Mouse (Mus musculus): Measurements from ENCODE around the gene Cmtr1.
"Not testable (repeated sequence)": the region's sequence is repeated elsewhere in the genome, so short reads cannot be mapped to it uniquely, and the experiment has no call there.

The Cmtr1 gene

DNA sequence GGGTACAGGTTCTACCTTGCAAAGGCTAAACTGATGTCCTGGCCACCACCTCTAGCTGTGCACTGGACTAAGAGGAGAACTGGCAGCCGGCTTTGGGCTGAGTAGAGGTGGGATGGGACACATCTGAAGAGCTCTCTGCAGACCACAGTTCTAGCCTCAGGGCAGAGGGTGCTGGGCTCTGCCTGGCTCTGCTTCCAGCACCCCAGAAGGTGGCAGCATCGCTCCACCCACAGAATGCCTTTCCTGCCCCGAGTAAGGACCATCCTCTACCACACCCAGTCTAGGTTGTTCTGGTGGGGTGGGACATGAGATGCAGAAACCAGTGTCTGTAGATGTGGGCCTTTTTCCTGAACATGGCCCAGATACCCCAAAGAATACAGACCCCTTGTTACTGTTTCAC, 44.4 kb downstream of the Cmtr1 start:
- peak; percentile 57 for DNase-seq (ENCODE audit: low read depth, low spot score)

DNA sequence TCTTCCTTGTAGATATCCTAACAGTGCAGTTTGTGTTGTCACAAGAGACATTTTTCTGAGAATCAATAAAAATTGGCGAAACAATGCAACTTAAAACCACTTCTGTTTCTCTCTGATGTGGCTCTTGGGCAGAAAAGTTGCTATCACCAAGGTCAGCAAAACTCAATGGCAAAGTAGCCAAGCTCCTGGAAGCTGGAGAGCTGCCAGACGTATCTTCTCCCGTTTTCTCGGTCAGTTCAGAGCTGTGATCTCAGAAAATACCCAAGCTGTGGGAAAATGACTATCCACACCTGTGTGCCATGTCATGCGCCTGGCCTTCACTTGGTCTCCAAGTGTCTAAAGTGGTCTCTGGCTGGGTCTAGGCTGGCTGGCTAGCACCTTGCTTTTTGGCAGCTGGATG, 45.5 kb downstream of the Cmtr1 start:
- no peak for DNase-seq (ENCODE audit: low read depth, low spot score)

DNA sequence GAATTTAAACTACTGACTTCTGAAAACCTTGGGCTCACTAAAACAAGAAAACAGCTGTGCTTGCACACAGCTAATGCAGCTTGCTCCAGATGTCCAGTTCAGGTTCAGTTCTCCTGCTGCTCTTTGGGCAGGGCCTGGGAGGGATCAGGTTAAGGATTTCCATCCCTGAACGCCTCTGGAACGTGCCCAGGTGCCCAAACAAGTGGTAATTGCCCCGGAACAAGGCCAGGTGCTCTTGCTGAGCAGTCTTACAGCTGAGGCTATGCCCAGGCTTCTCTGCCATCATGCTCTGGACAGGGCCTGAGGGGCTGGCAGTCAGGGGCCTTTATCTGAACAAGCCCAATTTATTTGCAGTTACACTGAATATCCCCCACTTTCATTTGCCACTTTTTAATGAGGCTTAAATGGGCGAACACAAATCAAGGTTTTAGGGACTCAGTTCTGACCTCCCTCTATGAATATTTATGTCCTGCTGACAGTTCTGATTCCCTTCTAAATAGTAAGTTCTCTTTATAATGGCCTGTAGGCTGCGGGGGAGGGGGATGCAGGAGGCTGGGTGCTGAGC, 46.7 kb downstream of the Cmtr1 start:
- no peak for DNase-seq (ENCODE audit: low read depth, low spot score)

DNA sequence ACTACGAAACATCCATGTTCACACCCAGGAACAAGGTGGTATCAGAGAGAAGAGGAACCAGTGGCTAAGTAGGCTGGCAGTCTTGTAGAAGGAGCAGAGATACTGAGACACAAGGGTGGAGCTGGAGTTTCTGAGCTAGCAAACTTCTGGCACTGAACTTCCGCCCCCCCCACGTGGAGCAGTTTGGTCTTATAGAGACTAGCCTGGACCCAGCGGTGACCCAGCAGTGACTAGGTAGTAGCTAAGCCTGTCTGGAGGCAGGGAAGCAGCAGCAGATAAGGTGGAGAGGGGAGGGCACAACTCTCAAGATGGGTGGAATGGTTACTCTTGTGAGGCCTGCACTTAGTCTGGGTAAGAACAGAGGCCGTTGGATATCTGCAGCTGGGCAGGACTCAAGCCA, 48.4 kb downstream of the Cmtr1 start:
- no peak for DNase-seq (ENCODE audit: low read depth, low spot score)

DNA sequence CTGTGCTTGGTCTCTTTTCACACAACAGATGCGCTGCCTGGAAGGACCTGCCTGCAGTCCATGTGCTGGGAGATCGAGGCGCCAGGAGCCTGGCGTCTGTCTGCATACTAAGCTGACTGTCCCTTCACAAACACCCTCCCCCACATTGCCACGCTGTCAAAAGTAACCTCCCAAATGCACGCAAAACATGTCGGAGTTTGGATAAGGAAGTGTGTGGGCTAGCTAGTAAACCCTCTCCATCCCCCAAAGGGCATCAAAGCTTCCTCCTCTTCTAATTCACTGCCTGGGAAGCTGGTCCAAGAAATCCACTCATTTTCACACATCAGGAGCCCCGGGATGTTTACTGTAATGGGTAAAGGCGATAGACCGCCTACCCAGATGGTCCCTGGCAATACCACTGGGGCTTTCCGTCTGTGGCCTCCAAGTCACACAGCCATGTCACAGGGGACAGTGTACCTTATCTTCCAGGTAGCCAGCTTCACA, 50.2 kb downstream of the Cmtr1 start:
- no peak for DNase-seq (ENCODE audit: low read depth, low spot score)

DNA sequence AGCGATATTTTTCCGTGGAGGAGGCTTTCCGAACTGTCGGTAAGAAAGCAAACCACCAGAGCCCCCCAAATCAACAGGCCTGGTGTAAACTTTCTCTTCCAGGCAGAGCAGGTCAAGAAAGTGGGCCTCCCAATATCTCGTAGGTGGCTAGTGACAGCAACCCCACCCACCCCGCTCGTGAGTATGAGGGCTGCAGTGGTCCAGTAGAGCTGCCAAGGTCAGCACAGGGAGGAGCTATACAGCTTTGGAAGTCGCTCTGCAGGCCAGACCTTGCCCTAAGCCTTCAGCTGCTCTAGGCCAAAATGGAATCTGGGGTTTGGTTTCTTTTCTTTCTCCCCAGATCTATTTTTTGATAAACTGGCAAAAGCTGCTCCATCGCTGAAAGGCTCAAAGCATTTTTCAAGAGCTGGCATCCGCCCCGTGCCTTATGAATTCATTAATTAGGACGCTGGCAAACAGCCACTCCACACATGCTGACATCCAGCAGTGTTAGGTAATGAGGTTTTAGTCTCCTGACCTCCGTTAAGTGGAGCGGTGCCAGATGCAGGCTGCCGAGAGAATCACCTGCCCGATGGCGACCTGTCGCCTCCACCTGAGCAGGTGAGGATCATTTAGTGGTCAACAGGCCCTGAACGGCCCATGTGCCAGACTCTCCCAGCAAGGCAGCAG, 50.8 kb downstream of the Cmtr1 start:
- DNase-seq (ENCODE audit: low read depth, low spot score), result no peak

DNA sequence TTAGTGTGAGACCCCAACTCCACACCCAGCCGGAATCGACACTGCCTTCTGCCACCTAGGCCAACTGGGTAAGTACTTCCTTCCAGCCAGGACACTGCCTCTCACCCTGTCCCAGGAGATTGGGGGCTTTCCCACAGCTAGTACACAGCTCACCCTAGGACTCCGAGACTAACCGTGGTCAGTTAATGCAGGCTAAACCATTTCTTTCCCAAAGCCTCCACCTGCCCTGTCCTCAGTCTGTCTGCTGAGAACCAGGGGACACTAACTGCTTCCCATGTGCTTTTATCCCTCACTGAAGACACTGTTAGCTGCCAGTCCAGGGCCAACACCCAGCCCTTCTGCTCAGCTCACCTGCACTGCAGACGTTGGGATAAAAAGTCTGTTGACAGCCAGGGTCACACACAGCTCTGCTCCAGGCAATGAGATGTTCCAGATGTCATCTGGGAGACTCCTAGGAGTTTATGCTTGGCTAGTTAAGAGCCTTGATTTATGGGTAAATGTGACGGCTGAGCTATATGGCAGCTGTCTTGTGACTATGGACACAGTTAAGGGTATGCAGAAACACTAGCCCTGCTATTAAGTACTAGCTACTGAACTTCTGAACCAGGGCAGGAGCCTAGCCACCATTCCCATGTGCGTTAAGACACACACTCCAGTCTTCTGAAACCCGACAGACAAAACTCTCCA, 51.5 kb downstream of the Cmtr1 start:
- DNase-seq (ENCODE audit: low read depth, low spot score), result no peak

DNA sequence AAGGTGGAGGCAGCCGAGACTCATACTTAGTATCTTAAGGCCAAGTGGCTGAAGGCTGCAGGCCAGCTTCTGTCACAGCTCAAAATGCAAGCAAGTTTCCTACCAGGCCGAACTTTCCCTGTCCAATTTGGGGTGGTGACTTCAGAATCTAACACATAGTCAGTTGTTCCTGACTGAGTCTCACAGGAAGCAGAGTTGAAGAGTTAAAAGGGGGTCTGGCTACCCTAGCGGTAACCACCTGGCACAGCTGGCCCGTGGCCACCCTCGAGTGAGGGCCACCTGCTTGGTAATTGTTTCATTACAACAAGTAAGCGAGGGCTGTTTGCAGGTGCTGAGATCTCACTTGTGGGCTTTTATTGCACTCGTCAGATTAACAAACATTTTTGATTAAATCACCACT, 52.2 kb downstream of the Cmtr1 start:
- DNase-seq (ENCODE audit: low read depth, low spot score), result no peak

DNA sequence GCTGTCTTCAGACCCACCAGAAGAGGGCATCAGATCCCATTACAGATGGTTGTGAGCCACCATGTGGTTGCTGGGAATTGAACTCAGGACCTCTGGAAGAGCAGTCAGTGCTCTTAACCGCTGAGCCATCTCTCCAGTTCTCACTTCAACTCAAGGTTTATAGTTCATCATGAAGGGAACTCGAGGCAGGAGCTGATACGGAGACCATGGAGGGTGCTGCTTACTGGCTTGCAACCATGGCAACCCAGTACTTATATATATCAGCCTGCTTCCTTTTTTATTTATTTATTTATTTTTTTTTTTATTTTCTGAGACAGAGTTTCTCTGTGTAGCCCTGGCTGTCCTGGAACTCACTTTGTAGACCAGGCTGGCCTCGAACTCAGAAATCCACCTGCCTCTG, 53.3 kb downstream of the Cmtr1 start:
- not testable (repeated sequence) for DNase-seq (ENCODE audit: low read depth, low spot score)

DNA sequence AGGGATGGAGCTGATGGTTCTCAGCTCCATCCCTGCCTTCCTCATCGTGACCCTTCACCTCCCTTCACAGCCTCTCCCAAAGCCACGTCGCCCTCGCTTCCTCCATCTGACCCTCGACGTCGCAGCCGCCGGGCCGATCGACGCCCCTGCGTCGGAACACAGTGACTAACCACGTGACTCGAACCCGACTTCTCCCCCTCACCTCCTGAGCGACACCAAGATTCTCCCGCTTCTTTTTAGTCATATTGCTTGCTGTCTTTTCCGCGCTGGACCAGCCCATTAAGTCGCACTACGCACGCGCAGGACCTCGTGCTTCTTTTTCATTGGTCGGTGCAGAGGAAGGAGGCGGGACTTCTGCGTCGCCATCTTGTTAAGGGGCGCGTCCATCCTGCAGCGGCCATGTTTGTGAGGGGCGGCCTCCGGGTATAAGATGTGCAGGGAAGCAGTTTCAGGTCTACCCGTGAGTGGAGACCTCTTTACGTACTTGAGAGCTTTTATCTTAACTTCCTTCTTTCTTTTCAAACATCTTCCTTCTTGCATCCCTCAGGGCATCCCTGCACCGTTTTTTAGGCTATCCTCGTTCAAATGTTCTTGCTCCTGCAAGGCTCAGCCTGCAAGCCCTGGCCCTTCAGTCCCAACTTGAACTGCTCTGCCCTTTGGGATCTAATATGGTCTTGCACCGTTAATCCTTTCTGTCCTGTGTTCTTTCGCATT, 56.5 kb downstream of the Cmtr1 start, which contains the start of gene Ccdc167:
Gene Ccdc167 (minus strand): TSS at position 313 of the 714 bp plus-strand sequence.
- peak; percentile 98 for DNase-seq (ENCODE audit: low read depth, low spot score)

DNA sequence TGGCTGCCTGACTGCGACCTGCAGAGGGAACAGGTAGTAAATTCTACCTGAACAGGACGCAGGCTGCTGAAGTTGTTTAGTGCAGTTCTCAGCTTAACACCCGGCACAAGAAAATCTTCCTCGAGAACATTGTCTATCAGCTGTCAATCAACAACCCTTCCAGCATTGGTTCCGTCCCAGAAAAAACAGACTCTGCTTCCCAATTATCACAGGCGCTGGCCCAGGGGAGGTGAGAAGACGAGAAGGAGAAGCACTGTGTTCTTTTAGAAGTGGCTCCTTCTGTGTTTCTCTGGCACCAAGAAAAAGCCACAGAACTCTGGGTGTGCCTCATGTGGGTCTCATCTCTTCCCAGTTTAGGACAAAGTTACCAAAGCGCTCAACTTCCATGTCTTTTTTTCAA, 58.3 kb downstream of the Cmtr1 start:
- DNase-seq (ENCODE audit: low read depth, low spot score), result no peak

DNA sequence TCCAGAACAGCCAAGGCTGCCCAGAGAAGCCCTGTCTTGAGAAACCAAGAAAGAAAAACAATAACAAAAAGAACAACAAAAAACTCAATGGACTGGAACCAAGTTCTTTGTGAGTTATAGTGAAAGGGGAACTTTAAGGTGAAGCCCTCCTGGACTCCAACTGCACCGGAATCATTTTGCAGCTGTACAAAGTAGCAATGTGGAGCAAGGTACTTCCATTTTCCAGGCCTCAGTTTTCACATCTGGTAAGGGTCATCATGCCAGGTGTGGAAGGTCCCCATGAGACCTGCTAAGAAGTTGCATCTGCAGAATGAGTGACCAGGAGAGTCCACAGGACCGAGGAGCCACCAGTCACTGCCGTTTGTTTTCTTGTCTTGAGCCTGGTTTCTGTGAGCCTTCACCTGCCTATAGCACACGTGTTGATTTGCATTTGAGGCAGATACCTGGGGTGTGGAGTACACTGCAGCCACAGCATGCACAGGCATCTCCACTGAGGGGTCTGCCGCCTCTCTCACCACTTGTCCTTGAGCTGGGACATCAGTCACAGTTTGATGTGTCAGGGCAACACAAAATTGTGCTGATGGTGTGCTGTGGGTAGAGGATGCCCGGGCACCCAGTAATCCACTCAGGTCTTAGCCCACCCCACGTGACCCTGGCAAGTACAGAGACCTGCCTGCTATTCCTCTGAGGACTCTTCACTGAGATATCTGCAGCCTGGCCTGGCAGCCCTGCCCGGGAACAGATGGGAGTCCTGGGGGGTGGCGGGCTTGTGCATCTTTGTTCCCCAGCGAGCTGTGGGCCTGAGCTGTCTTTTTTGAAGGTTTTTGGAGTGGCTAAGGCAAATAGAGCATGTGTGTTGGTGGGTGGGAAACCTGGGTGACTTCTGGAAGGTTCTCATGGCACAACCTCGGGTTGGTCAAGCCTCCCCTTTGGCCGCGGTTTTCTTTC, 59.5 kb downstream of the Cmtr1 start:
- peak; percentile 47 for DNase-seq (ENCODE audit: low read depth, low spot score)

DNA sequence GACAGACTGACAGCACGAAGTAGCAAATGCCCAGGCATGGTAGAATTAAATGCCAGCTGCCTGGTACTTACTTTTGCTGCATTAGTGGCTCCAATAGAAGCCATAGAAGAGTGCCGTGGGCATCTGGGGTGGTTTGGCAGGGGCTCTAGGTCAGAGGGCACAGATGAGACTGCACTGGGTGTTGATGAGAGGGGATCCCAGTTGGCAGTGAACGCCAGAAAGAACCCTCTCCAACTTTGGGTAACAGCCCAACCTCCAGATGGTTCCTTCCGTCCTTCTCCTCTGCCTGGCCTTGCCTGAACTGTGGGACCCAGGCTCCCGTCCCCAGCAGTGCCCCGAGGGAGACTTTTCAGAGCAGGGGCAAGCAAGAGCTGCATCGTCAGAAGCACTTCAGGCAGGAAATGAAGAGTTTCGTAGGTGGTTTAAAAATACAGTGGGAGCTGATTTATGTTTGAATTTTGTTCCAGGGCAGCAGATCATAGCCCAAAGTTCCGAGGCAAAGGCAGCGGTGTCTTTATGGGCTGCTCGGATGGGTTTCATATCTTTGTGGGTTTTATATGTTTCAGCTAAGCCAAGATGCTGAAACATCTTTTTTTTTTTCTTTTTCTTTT, 60.5 kb downstream of the Cmtr1 start:
- no peak for DNase-seq (ENCODE audit: low read depth, low spot score)

DNA sequence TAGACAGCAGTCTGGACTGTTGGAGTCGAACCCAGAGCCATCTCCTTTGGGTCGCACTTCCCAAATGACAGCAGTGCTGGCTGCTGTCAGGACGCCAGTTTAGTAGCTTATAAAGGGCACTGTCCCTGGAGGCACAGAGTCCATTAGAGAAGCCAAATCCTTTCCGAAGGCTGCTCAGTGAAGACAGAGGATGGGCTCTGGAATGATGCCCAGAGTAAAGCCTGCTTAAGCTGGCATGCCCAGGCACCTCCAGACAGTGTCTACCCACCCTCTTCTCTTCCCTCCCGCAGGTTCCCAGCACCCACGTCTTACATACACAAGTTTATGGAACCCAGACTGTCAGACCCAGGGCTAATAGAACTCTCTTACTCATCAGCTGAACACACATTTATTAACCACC, 64.2 kb downstream of the Cmtr1 start:
- no peak for DNase-seq (ENCODE audit: low read depth, low spot score)

DNA sequence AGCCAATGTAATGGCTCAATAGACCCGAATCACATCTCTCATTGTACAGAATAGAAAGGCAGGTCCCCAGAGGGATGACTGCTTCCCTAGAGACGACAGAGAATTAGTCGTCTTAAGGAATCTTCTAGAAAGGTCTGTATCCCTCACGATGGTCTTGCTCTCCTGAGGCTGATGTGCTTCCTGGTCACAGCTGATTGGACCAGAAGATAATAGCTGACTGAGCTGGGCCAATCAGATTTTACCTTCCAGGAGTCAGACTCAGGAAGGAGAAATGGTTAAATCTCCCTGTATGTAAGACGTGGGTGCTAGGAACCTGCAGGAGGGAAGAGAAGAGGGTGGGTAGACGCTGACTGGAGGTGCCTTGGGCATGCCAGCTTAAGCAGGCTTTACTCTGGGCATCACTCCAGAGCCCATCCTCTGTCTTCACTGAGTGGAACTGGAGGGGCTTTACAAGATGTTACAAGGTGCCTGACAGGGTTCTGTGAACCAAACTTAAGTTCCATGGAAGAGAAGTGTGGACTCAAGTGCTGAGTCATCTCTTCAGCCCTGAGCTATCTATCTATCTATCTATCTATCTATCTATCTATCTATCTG, 64.7 kb downstream of the Cmtr1 start:
- no peak for DNase-seq (ENCODE audit: low read depth, low spot score)

DNA sequence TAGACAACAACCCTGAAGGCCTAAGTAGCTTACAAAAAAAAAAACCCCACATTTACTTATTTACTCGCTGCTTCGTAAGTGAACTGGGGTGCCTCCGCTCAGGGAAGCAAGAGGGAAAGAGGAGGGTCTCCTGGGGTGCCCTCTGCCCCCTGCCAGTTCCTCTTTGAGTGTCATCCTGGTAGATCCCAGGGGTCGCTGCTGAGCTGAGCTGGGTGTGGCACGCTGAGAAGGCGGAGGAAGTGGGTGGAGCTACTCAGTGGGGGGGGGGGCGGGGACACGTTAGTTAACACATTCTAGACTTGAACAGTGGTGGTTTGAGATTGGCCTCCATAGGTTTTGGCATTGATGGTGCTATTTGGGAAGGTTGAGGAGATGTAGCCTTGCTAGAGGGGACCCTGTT, 67.7 kb downstream of the Cmtr1 start:
- DNase-seq (ENCODE audit: low read depth, low spot score), result peak; percentile 69

DNA sequence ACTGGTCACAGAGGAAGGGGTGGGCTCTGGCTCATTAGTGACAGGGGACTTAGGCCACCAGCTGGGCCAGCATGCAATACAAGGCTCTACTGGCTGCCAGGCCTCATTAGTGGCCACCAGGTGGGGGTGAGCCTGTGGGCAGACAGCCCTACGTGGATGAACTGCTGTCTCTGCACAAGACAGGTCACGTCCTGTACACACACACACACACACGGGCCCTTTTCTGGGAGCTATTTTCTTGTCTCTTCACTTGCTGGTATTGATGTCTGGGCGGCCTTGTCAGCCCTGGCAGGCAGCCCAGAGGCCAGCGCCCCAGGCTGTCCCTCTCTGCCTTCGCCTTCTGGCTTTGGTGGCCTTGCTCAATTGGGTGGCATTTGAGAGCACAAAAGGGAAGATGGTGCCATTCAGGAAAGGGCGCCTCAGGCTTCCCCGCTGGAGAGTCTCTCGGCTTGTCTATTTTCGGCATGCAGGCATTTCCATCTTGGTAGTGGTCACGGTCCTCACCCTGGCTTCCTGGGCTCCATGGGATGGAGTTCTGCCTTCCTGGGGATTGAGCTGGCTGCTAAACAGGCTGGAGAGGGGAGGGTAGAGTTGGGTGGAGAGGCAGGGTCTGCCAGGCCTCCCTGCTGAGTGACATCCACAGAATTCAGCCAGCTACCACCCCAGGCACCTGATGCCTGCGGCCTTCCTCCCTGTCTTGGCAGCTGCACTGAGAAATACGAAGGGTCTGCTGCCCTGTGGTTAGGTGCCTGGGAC, 70.3 kb downstream of the Cmtr1 start:
- DNase-seq (ENCODE audit: low read depth, low spot score), result no peak

DNA sequence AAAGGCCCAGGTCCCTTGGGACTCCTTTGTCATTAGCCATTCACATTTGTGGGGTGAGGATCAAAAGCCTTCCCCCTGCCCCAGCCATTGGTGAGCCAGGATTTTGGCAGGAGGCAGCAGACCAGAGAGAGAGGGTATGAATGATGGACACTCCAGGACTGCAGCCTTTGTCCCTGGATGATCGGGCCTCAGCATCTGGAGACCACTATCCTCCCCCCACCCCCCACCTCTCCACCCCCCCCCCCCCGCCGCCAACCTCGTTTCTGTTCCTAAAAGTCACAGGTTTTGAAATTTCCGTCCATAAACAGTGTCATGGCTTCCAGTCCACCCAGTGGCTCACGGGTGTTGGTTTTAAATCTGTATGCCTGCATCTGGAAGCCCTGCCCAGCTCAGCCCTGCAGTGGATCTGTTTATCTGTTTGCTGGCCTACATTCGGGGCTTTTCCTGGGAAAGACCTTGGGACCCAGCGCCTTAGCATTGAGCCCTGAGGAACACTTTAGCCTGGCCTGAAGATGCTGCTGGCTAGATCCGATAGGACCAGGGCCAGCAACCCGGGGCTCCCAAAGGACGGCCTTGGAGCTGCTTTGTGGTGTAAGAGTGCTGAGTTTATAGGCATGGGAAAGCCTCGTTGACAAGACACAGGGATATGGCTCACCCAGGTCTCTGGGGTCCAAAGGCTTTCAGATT, 71.0 kb downstream of the Cmtr1 start:
- DNase-seq (ENCODE audit: low read depth, low spot score), result no peak

DNA sequence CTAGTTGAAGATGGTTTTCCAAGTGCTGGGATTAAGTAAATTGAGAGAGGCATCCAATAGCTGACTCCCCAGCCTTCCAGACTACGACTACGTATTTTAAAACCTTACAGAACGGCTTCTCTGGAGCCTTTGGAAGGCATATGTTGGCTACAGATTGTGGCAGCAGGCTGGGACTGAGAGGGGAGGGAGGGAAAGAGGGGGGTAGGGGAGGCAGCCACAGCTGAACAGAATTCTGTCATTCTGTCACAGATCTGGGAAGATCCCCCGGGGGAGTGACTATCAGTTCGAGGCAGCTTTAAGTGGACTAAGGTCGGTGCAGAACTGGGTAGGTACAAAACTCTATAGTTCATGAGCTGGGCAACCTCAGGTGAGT, 71.5 kb downstream of the Cmtr1 start:
- DNase-seq (ENCODE audit: low read depth, low spot score), result no peak

All from R1 (cell line).